ENCODE assay signal across 11 mouse cellular contexts in the genomic region with DNA sequence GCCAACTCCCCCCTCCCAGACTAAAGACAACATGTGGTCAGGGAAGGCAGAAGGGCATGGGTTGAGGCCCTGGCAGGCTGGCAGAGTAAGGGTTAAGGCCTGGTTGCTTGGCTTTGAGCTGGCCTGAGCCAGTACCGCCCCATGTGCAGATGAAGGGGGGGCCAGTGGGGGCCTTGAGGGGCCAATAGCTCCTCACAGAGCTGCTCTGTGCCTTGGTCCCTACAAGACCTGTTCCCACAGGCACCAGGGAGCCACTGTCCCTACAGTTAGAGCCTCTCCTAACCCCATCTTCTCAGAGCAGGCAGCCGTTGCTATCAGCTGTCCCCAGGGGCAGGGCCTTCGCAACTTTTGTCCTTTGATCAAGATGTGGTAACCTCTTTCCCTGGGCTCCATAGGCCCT. TPM values are rescaled to one million over a fixed set of nuclear protein-coding genes. Genes with fewer than 3 reads are reported as not detected.
DNase-seq lines count a peak whose midpoint lies in the region; ATAC-seq lines count a peak whose summit lies in the region.
"Had no signal": no experiment of that assay in that cellular context is flagged by ENCODE, and none has a peak within 500 bp of the region (broad histone marks: within the 10 kb centered on the region; RNA-seq: fewer than 3 reads in every experiment).

No protein-coding gene starts in this region.

- H3K27me3 ChIP-seq in liver, embryonic 11.5 days (replicated peaks; ENCODE audit: control insufficient read depth, insufficient read depth, low read length) = no peaks in the 10 kb centered on the region

- H3K27ac ChIP-seq in liver, embryonic 11.5 days (ENCODE audit: low read depth, low read length) = peak overlapping the region; percentile 79

- DNase-seq in adrenal gland, postnatal 14 days = peak; percentile 58
- DNase-seq in adrenal gland, adult 18-20 months (ENCODE audit: low spot score in 2 of 2) = no peak
- DNase-seq in right cerebral cortex, postnatal 10 days (ENCODE audit: low spot score in 2 of 2) = peak; percentile 73 to 75
- no peak for DNase-seq in right cerebral cortex, postnatal 36 days (ENCODE audit: low spot score in 2 of 2)
- DNase-seq in liver, embryonic 11.5 days (ENCODE audit: low spot score) = peak; percentile 33
- DNase-seq in retina, postnatal 1 day = peak; percentile 59
- DNase-seq in thymus, postnatal 0 days (ENCODE audit: low spot score) = no peak
- no peak for DNase-seq in urinary bladder, adult 18-20 months (ENCODE audit: low spot score in 2 of 2)

- no peak overlapping the region for H3K4me3 ChIP-seq in liver, embryonic 11.5 days (ENCODE audit: low read depth, low read length)
- H3K4me3 ChIP-seq: erythroblast, embryonic 14.5 days; myocyte had no signal

- peak overlapping the region; percentile 41; the same call in 1 of the 2 replicates for H3K4me2 ChIP-seq in liver, embryonic 11.5 days

- H3K9me3 ChIP-seq in liver, embryonic 11.5 days (ENCODE audit: control insufficient read depth, low read length) = no peaks in the 10 kb centered on the region

- ATAC-seq in liver, embryonic 11.5 days (replicated peaks; ENCODE audit: low FRiP score) = peak; percentile 81

- H3K9ac ChIP-seq in liver, embryonic 11.5 days (ENCODE audit: low read depth, low read length) = no peak overlapping the region

- no peaks in the 10 kb centered on the region for H3K36me3 ChIP-seq in liver, embryonic 11.5 days (ENCODE audit: control insufficient read depth, insufficient read depth, low read length)

- peaks cover 24% of the 10 kb centered on the region for H3K4me1 ChIP-seq in liver, embryonic 11.5 days (replicated peaks; ENCODE audit: control insufficient read depth, insufficient read depth, low read length)

- 18% methylated on average over 3 of the region's 3 CpGs for WGBS in liver, embryonic 11.5 days

RNA-seq across cellular contexts. Expression of gene Acsl6, which starts 11.1 kb away (rescaled TPM):
- total RNA-seq in adrenal gland, postnatal 14 days (2021) = 2.9 and 3.3 TPM in 2 replicates
- total RNA-seq in adrenal gland, adult 18-20 months (2021) = 1 to 10 TPM; 4.7 to 7.7 TPM
- 2.2 and 2.3 TPM in 2 replicates for polyA plus RNA-seq in liver, embryonic 11.5 days (2014; fragmentation: Nextera tagmentation; extraction: Ambion mirVana)
- polyA plus RNA-seq in thymus, postnatal 0 days (2015; fragmentation: Nextera tagmentation; extraction: Ambion mirVana) = 0.50 and 0.75 TPM in 2 replicates

RNA-seq across cellular contexts. Expression of gene Il3, which starts 47.7 kb away (rescaled TPM):
- not detected in 2 replicates for total RNA-seq in adrenal gland, postnatal 14 days (2021)
- not detected for total RNA-seq in adrenal gland, adult 18-20 months (2021)
- polyA plus RNA-seq in liver, embryonic 11.5 days (2014; fragmentation: Nextera tagmentation; extraction: Ambion mirVana) = not detected in 2 replicates
- 0.23 and 0.36 TPM in 2 replicates for polyA plus RNA-seq in thymus, postnatal 0 days (2015; fragmentation: Nextera tagmentation; extraction: Ambion mirVana)
- total RNA-seq: layer of hippocampus, postnatal 10 days had no signal
- polyA plus RNA-seq: erythroblast, embryonic 14.5 days; myocyte had no signal

RNA-seq across cellular contexts. Expression of gene Meikin, which starts 55.7 kb away (rescaled TPM):
- not detected in 2 replicates for total RNA-seq in adrenal gland, postnatal 14 days (2021)
- total RNA-seq in adrenal gland, adult 18-20 months (2021) = not detected
- polyA plus RNA-seq in liver, embryonic 11.5 days (2014; fragmentation: Nextera tagmentation; extraction: Ambion mirVana) = not detected in 2 replicates
- polyA plus RNA-seq in thymus, postnatal 0 days (2015; fragmentation: Nextera tagmentation; extraction: Ambion mirVana) = not detected in 2 replicates
- total RNA-seq: layer of hippocampus, postnatal 10 days had no signal
- polyA plus RNA-seq: erythroblast, embryonic 14.5 days; myocyte had no signal

Comparison
In these comparisons a context has a peak if more than half of its experiments do, and no peak if none do; other contexts are left out.
1. DNase-seq: peak in adrenal gland, postnatal 14 days (single experiment), right cerebral cortex, postnatal 10 days (2 of 2), liver, embryonic 11.5 days (single experiment) and retina, postnatal 1 day (single experiment); none in adrenal gland, adult 18-20 months (0 of 2), right cerebral cortex, postnatal 36 days (0 of 2), thymus, postnatal 0 days (single experiment) and urinary bladder, adult 18-20 months (0 of 2).